Mouse (Mus musculus): ENCODE results near the gene Atad1. TPM values are rescaled to one million over a fixed set of nuclear protein-coding genes. Genes with fewer than 3 reads are reported as not detected.
A peak's percentile ranks its signal among the peaks of the same experiment; 100 is the strongest.

Gene Atad1
- polyA plus RNA-seq, 1 experiment from 2014 or later: 98.9 TPM

GRCm38 (mm10) chr19:32659346-32659745, 80.2 kb downstream of the Atad1 start:
- H3K27me3 ChIP-seq: no peaks in the 10 kb centered on the region
- no peak for ATAC-seq (ENCODE audit: low FRiP score)
- H3K4me1 ChIP-seq: no peaks in the 10 kb centered on the region
- 82% methylated on average over 5 of the region's 5 CpGs for WGBS
- no peak overlapping the region for H3K9ac ChIP-seq
- H3K4me2 ChIP-seq: no peak overlapping the region
- no peak overlapping the region for H3K27ac ChIP-seq
- no peaks in the 10 kb centered on the region for H3K9me3 ChIP-seq
- H3K4me3 ChIP-seq (replicated peaks): no peak overlapping the region
- 0 out of 2 replicates have a peak, but pooled peaks cover 3% of the 10 kb centered on the region for H3K36me3 ChIP-seq (replicated peaks)

GRCm38 (mm10) chr19:32653630-32654362, 85.8 kb downstream of the Atad1 start:
- H3K4me2 ChIP-seq: no peak overlapping the region
- H3K27me3 ChIP-seq: no peaks in the 10 kb centered on the region
- ATAC-seq (ENCODE audit: low FRiP score): no peak
- H3K4me1 ChIP-seq: no peaks in the 10 kb centered on the region
- no peaks in the 10 kb centered on the region for H3K36me3 ChIP-seq (replicated peaks)
- no peaks in the 10 kb centered on the region for H3K9me3 ChIP-seq
- no peak overlapping the region for H3K4me3 ChIP-seq (replicated peaks)
- no peak overlapping the region for H3K27ac ChIP-seq
- 91% methylated on average over 7 of the region's 7 CpGs for WGBS
- no peak overlapping the region for H3K9ac ChIP-seq

- no peaks in the 10 kb centered on the region for H3K27me3 ChIP-seq
- no peak overlapping the region for H3K4me2 ChIP-seq
- H3K27ac ChIP-seq: no peak overlapping the region
- 90% methylated on average over 5 of the region's 5 CpGs for WGBS
- no peak overlapping the region for H3K4me3 ChIP-seq (replicated peaks)
- no peak overlapping the region for H3K9ac ChIP-seq
- no peaks in the 10 kb centered on the region for H3K36me3 ChIP-seq (replicated peaks)
- peaks cover 3% of the 10 kb centered on the region for H3K4me1 ChIP-seq
- no peak for ATAC-seq (ENCODE audit: low FRiP score)
- no peaks in the 10 kb centered on the region for H3K9me3 ChIP-seq
These were observed 86.5 kb downstream of the Atad1 start for GRCm38 (mm10) chr19:32653122-32653521.

- Histone ChIP-seq H3K27me3 (no peaks in the 10 kb centered on the region), H3K9me3 (no peaks in the 10 kb centered on the region), H3K4me2 (no peak overlapping the region), H3K27ac (no peak overlapping the region), H3K4me3 (replicated peaks) (no peak overlapping the region), H3K4me1 (peaks cover 7% of the 10 kb centered on the region), H3K9ac (no peak overlapping the region), H3K36me3 (replicated peaks) (no peaks in the 10 kb centered on the region)
- ATAC-seq (ENCODE audit: low FRiP score): no peak
- 88% methylated on average over 5 of the region's 5 CpGs for WGBS
These were observed 88.5 kb downstream of the Atad1 start for GRCm38 (mm10) chr19:32651046-32651445.

GRCm38 (mm10) chr19:32648019-32648571, 91.5 kb downstream of the Atad1 start:
- WGBS: 16% methylated on average over 10 of the region's 10 CpGs
- no peak overlapping the region for H3K27ac ChIP-seq
- H3K4me1 ChIP-seq: peaks cover 7% of the 10 kb centered on the region
- no peaks in the 10 kb centered on the region for H3K36me3 ChIP-seq (replicated peaks)
- H3K27me3 ChIP-seq: no peaks in the 10 kb centered on the region
- 0 out of 2 replicates have a peak, but pooled peaks have one; percentile 14 for ATAC-seq (ENCODE audit: low FRiP score)
- no peak overlapping the region for H3K9ac ChIP-seq
- no peak overlapping the region for H3K4me2 ChIP-seq
- no peaks in the 10 kb centered on the region for H3K9me3 ChIP-seq
- no peak overlapping the region for H3K4me3 ChIP-seq (replicated peaks)

GRCm38 (mm10) chr19:32646382-32646781, 93.2 kb downstream of the Atad1 start:
- peaks cover 10% of the 10 kb centered on the region for H3K4me1 ChIP-seq
- H3K9me3 ChIP-seq: no peaks in the 10 kb centered on the region
- WGBS: 91% methylated on average over 3 of the region's 3 CpGs
- H3K27me3 ChIP-seq: no peaks in the 10 kb centered on the region
- no peak overlapping the region for H3K4me2 ChIP-seq
- no peak overlapping the region for H3K27ac ChIP-seq
- ATAC-seq (ENCODE audit: low FRiP score): no peak
- no peak overlapping the region for H3K9ac ChIP-seq
- no peaks in the 10 kb centered on the region for H3K36me3 ChIP-seq (replicated peaks)
- no peak overlapping the region for H3K4me3 ChIP-seq (replicated peaks)

GRCm38 (mm10) chr19:32645939-32646338, 93.6 kb downstream of the Atad1 start:
- no peak overlapping the region for H3K27ac ChIP-seq
- no peaks in the 10 kb centered on the region for H3K9me3 ChIP-seq
- H3K4me3 ChIP-seq (replicated peaks): no peak overlapping the region
- no peak overlapping the region for H3K4me2 ChIP-seq
- no peaks in the 10 kb centered on the region for H3K36me3 ChIP-seq (replicated peaks)
- H3K27me3 ChIP-seq: no peaks in the 10 kb centered on the region
- 91% methylated on average over 7 of the region's 7 CpGs for WGBS
- no peak for ATAC-seq (ENCODE audit: low FRiP score)
- H3K9ac ChIP-seq: no peak overlapping the region
- H3K4me1 ChIP-seq: peaks cover 10% of the 10 kb centered on the region

- Histone ChIP-seq H3K9me3 (no peaks in the 10 kb centered on the region), H3K36me3 (replicated peaks) (no peaks in the 10 kb centered on the region), H3K4me3 (replicated peaks) (no peak overlapping the region), H3K27me3 (no peaks in the 10 kb centered on the region), H3K4me2 (no peak overlapping the region), H3K4me1 (peaks cover 10% of the 10 kb centered on the region), H3K9ac (no peak overlapping the region), H3K27ac (no peak overlapping the region)
- WGBS: 94% methylated on average over 3 of the region's 3 CpGs
- ATAC-seq (ENCODE audit: low FRiP score): no peak
These were observed 95.9 kb downstream of the Atad1 start for GRCm38 (mm10) chr19:32643642-32644041.

- Histone ChIP-seq H3K27me3 (no peaks in the 10 kb centered on the region), H3K27ac (no peak overlapping the region), H3K4me3 (replicated peaks) (no peak overlapping the region), H3K36me3 (replicated peaks) (no peaks in the 10 kb centered on the region), H3K9ac (no peak overlapping the region), H3K4me1 (peaks cover 11% of the 10 kb centered on the region), H3K9me3 (no peaks in the 10 kb centered on the region), H3K4me2 (no peak overlapping the region)
- ATAC-seq (ENCODE audit: low FRiP score): no peak
- 42% methylated on average over 8 of the region's 8 CpGs for WGBS
These were observed 97.6 kb downstream of the Atad1 start for GRCm38 (mm10) chr19:32641995-32642394.

GRCm38 (mm10) chr19:32641535-32641934, 98.1 kb downstream of the Atad1 start:
- Histone ChIP-seq H3K9me3 (no peaks in the 10 kb centered on the region), H3K4me1 (peaks cover 11% of the 10 kb centered on the region)
- WGBS: 88% methylated on average over 7 of the region's 7 CpGs

GRCm38 (mm10) chr19:32638276-32638903, 101.2 kb downstream of the Atad1 start:
- H3K9me3 ChIP-seq: no peaks in the 10 kb centered on the region
- WGBS: 47% methylated on average over 13 of the region's 13 CpGs
- no peak for ATAC-seq (ENCODE audit: low FRiP score)

More at GRCm38 (mm10) chr19:32641535-32641934, 98.1 kb downstream of the Atad1 start:
- Histone ChIP-seq H3K27me3 (no peaks in the 10 kb centered on the region), H3K27ac (no peak overlapping the region), H3K4me3 (replicated peaks) (no peak overlapping the region), H3K4me2 (no peak overlapping the region), H3K36me3 (replicated peaks) (no peaks in the 10 kb centered on the region), H3K9ac (no peak overlapping the region)
- no peak for ATAC-seq (ENCODE audit: low FRiP score)

GRCm38 (mm10) chr19:32637357-32638275, 102.0 kb downstream of the Atad1 start:
- Histone ChIP-seq H3K4me2 (no peak overlapping the region), H3K4me1 (peaks cover 11% of the 10 kb centered on the region), H3K4me3 (replicated peaks) (no peak overlapping the region), H3K27ac (no peak overlapping the region), H3K9ac (no peak overlapping the region), H3K9me3 (no peaks in the 10 kb centered on the region), H3K27me3 (no peaks in the 10 kb centered on the region), H3K36me3 (replicated peaks) (no peaks in the 10 kb centered on the region)
- ATAC-seq (ENCODE audit: low FRiP score): no peak
- 76% methylated on average over 16 of the region's 16 CpGs for WGBS

More at GRCm38 (mm10) chr19:32638276-32638903, 101.2 kb downstream of the Atad1 start:
- Histone ChIP-seq H3K27ac (no peak overlapping the region), H3K36me3 (replicated peaks) (no peaks in the 10 kb centered on the region), H3K4me3 (replicated peaks) (no peak overlapping the region), H3K27me3 (no peaks in the 10 kb centered on the region), H3K4me2 (no peak overlapping the region), H3K9ac (no peak overlapping the region), H3K4me1 (peaks cover 11% of the 10 kb centered on the region)

All from forebrain, embryonic 12.5 days (tissue).